Mouse (Mus musculus) lung, postnatal 0 days (tissue): ENCODE measurements around the gene Gm5799.
"Not testable (repeated sequence)": the region's sequence is repeated elsewhere in the genome, so short reads cannot be mapped to it uniquely, and the experiment has no call there.

Experiments
- CTCF ChIP-seq: IDR thresholded peaks from 2 replicates; pipeline ENCODE4 v1.5.1; 2016; ENCODE audit warnings: antibody characterized with exemption, mild to moderate bottlenecking
- EP300 ChIP-seq: IDR thresholded peaks from 2 replicates; pipeline ENCODE4 v1.6.1; 2016; ENCODE audit warnings: antibody characterized with exemption, mild to moderate bottlenecking, control low read depth

DNA sequence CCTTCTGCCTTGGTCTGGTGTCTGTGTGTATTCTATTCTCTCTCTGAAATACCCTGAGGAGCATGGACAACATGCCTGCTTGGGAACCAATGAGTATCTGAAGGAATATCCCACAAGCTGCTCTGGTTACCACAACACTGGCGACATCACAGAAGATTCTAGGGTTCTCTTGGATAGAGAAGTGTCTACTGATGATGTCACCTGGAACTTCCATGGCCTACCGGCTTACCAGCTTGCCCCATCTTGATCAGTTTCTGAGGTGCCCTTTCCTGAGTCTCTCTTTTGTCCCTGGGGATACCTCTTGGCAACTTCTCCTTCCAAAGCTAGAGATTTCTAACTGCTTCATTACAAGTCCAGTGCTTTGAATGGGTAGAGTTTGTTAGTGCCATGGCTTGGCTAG, 35.7 kb downstream of the Gm5799 start, which contains the start of gene Gm17654:
- not testable (repeated sequence) for TF ChIP-seq CTCF, EP300
